Mouse (Mus musculus) kidney, postnatal 0 days (tissue): ENCODE measurements at regions not wholly inside any gene's neighbourhood (a gene's known extent, or its start where the extent isn't known, plus 50 kb on each side); places are given as distances from the start of the nearest gene placed in this dataset.

Source experiments
- ATAC-seq: fragments of 200-750 bp; cut with Nextera tagmentation; replicated peaks from 2 replicates; pipeline ENCODE4 v1.8.0; 2017; ENCODE audit warnings: low read depth, moderate number of reproducible peaks, moderate TSS enrichment, moderate library complexity; ENCODE audit not compliant: low FRiP score
- DNase-seq: peaks from one replicate; pipeline ENCODE4 v3.0.0-alpha.2; 2016; ENCODE audit warnings: low spot score
- H3K27ac ChIP-seq: fragments of 300-500 bp; sonication (generic); 2 replicates; pipeline ENCODE4 v1.5.1; 2014; ENCODE audit warnings: mild to moderate bottlenecking
- H3K27me3 ChIP-seq: fragments of 300-500 bp; sonication (generic); 2 replicates; pipeline ENCODE4 v1.6.1; 2014; ENCODE audit warnings: low read length, mixed read lengths; ENCODE audit not compliant: insufficient read depth
- H3K36me3 ChIP-seq: fragments of 300-500 bp; sonication (generic); 2 replicates; pipeline ENCODE4 v1.6.1; 2014; ENCODE audit warnings: low read length, mixed read lengths; ENCODE audit not compliant: insufficient read depth
- H3K4me1 ChIP-seq: fragments of 300-500 bp; sonication (generic); replicated peaks from 2 replicates; pipeline ENCODE4 v1.6.1; 2014; ENCODE audit warnings: antibody characterized with exemption, low read length, mixed read lengths; ENCODE audit not compliant: insufficient read depth
- H3K4me2 ChIP-seq: fragments of 300-500 bp; sonication (generic); 2 replicates; pipeline ENCODE4 v1.6.1; 2014; ENCODE audit warnings: mild to moderate bottlenecking, low read length, moderate library complexity, mixed read lengths
- H3K4me3 ChIP-seq: fragments of 300-500 bp; sonication (generic); replicated peaks from 2 replicates; pipeline ENCODE4 v1.5.1; 2014; ENCODE audit warnings: low read depth, low read length
- H3K9ac ChIP-seq: fragments of 300-500 bp; sonication (generic); 2 replicates; pipeline ENCODE4 v1.6.1; 2014; ENCODE audit warnings: low read depth, low read length
- H3K9me3 ChIP-seq: fragments of 300-500 bp; sonication (generic); replicated peaks from 2 replicates; pipeline ENCODE4 v1.6.1; 2016; ENCODE audit warnings: low read length, inconsistent platforms, mixed read lengths
- CTCF ChIP-seq: IDR thresholded peaks from 2 replicates; pipeline ENCODE4 v1.5.1; 2016; ENCODE audit warnings: antibody characterized with exemption, low read depth, mild to moderate bottlenecking, moderate library complexity
- WGBS: fragments of 180-500 bp; shearing (Covaris S2); extraction: QIAGEN DNeasy Blood & Tissue Kit; methylation state at CpG from one replicate; pipeline ENCODE4 v1.1.7; 2014; 5-methylcytosine and 5-hydroxymethylcytosine counted together

GRCm38 (mm10) chr2:83396307-83396706 is 247.9 kb upstream of the Zc3h15 start:
- WGBS = 71% methylated on average over 1 of the region's 1 CpGs
- no peak for TF ChIP-seq CTCF
- no peaks in the 10 kb centered on the region for H3K4me1 ChIP-seq
- no peaks in the 10 kb centered on the region for H3K27me3 ChIP-seq
- H3K4me3 ChIP-seq = no peak overlapping the region
- ATAC-seq = no peak
- no peak for DNase-seq
- no peak overlapping the region for H3K4me2 ChIP-seq
- H3K9me3 ChIP-seq = no peaks in the 10 kb centered on the region
- H3K27ac ChIP-seq = no peak overlapping the region
- no peaks in the 10 kb centered on the region for H3K36me3 ChIP-seq
- no peak overlapping the region for H3K9ac ChIP-seq

GRCm38 (mm10) chr2:83396820-83397609 is 247.2 kb upstream of the Zc3h15 start:
- Histone ChIP-seq H3K36me3 (no peaks in the 10 kb centered on the region), H3K27ac (no peak overlapping the region), H3K4me3 (no peak overlapping the region), H3K4me2 (no peak overlapping the region), H3K27me3 (no peaks in the 10 kb centered on the region), H3K4me1 (no peaks in the 10 kb centered on the region), H3K9me3 (no peaks in the 10 kb centered on the region), H3K9ac (no peak overlapping the region)
- no peak for TF ChIP-seq CTCF
- WGBS = 82% methylated on average over 2 of the region's 2 CpGs
- ATAC-seq (no peak), DNase-seq (no peak)

- no peak for TF ChIP-seq CTCF
- Histone ChIP-seq H3K27ac (no peak overlapping the region), H3K36me3 (no peaks in the 10 kb centered on the region), H3K9ac (no peak overlapping the region), H3K9me3 (no peaks in the 10 kb centered on the region), H3K27me3 (no peaks in the 10 kb centered on the region), H3K4me2 (no peak overlapping the region), H3K4me3 (no peak overlapping the region), H3K4me1 (no peaks in the 10 kb centered on the region)
- peak; percentile 31 for DNase-seq
- ATAC-seq = no peak
- 55% methylated on average over 5 of the region's 5 CpGs for WGBS
Observed at GRCm38 (mm10) chr2:83442739-83443138, 201.5 kb upstream of the Zc3h15 start.

GRCm38 (mm10) chr2:83451378-83451777 is 192.9 kb upstream of the Zc3h15 start:
- no peaks in the 10 kb centered on the region for H3K27me3 ChIP-seq
- no peak overlapping the region for H3K4me3 ChIP-seq
- no peaks in the 10 kb centered on the region for H3K4me1 ChIP-seq
- H3K36me3 ChIP-seq = no peaks in the 10 kb centered on the region
- no peak overlapping the region for H3K9ac ChIP-seq
- ATAC-seq (no peak), DNase-seq (no peak)
- no peak overlapping the region for H3K4me2 ChIP-seq
- H3K27ac ChIP-seq = no peak overlapping the region
- 85% methylated on average over 4 of the region's 4 CpGs for WGBS
- no peaks in the 10 kb centered on the region for H3K9me3 ChIP-seq
- TF ChIP-seq CTCF = no peak
